8 mouse cellular contexts compared by ENCODE assay signal in the genomic region with DNA sequence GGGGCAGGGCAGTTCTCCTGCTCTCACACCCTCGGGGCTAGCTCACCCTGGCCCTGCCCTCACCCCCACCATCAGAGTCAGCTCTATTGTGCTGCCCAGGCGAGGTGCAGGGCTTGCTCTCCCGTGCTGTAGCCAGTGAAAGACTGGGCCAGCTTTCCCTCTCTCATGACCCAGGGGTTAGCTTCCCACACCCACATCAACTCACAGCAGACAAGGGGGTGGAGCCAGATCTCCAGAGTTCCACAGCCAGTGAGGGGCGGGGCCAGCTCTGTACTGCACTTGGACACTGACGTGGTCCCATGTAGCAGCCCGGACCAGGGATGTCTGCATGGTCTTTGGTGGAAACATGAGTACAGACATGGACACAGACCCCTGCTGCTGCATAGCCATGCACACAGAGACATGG. TPM values are rescaled to one million over a fixed set of nuclear protein-coding genes. Genes with fewer than 3 reads are reported as not detected.
DNase-seq lines count a peak whose midpoint lies in the region; ATAC-seq and TF ChIP-seq lines count a peak whose summit lies in the region.

No protein-coding gene starts in this region.

- H3K9ac ChIP-seq in midbrain, postnatal 0 days (replicated peaks; ENCODE audit: low read length, poor library complexity, severe bottlenecking), result no peak overlapping the region

- no peaks in the 10 kb centered on the region for H3K9me3 ChIP-seq in midbrain, embryonic 10.5 days (replicated peaks)
- no peaks in the 10 kb centered on the region for H3K9me3 ChIP-seq in midbrain, postnatal 0 days (ENCODE audit: low read length)
- H3K9me3 ChIP-seq in heart, embryonic 10.5 days, result no peaks in the 10 kb centered on the region

- no peak overlapping the region for H3K4me2 ChIP-seq in midbrain, postnatal 0 days (ENCODE audit: low read depth, low read length, poor library complexity, severe bottlenecking)

- no peak for TF ChIP-seq CTCF in midbrain, postnatal 0 days (IDR thresholded peaks at IDR 0.05)

- peak; percentile 62 for DNase-seq in midbrain, embryonic 10.5 days (ENCODE audit: low spot score)
- DNase-seq in midbrain, postnatal 0 days (ENCODE audit: low spot score), result no peak
- DNase-seq in heart, embryonic 10.5 days (ENCODE audit: low spot score), result peak; percentile 79
- DNase-seq in kidney, postnatal 10 days, result peak; percentile 69
- DNase-seq in lung, postnatal 4 days, result peak; percentile 54 to 76
- no peak for DNase-seq in layer of hippocampus, adult 8-10 months (ENCODE audit: low spot score in 2 of 2)
- DNase-seq in left cerebral cortex, postnatal 4 days, result no peak
- DNase-seq in ovary, postnatal 10 days (ENCODE audit: low spot score), result no peak

- WGBS in midbrain, embryonic 10.5 days, result 29% methylated on average over 6 of the region's 6 CpGs
- 33% methylated on average over 6 of the region's 6 CpGs for WGBS in midbrain, postnatal 0 days
- 28% methylated on average over 6 of the region's 6 CpGs for WGBS in heart, embryonic 10.5 days

- peaks cover 22% of the 10 kb centered on the region for H3K4me1 ChIP-seq in midbrain, embryonic 10.5 days
- H3K4me1 ChIP-seq in midbrain, postnatal 0 days (ENCODE audit: insufficient read depth, low read length), result no peaks in the 10 kb centered on the region
- peaks cover 25% of the 10 kb centered on the region for H3K4me1 ChIP-seq in heart, embryonic 10.5 days

- ATAC-seq in midbrain, postnatal 0 days (ENCODE audit: low FRiP score), result no peak

- H3K27ac ChIP-seq in midbrain, embryonic 10.5 days (replicated peaks), result peak overlapping the region; percentile 82
- no peak overlapping the region for H3K27ac ChIP-seq in midbrain, postnatal 0 days (ENCODE audit: low read depth, low read length)
- H3K27ac ChIP-seq in heart, embryonic 10.5 days, result peak overlapping the region; percentile 82

- no peaks in the 10 kb centered on the region for H3K36me3 ChIP-seq in midbrain, embryonic 10.5 days
- H3K36me3 ChIP-seq in midbrain, postnatal 0 days (ENCODE audit: insufficient read depth, low read length), result no peaks in the 10 kb centered on the region
- no peaks in the 10 kb centered on the region for H3K36me3 ChIP-seq in heart, embryonic 10.5 days

- H3K4me3 ChIP-seq in midbrain, embryonic 10.5 days, result peak overlapping the region; percentile 12; the same call in 1 of the 2 replicates
- H3K4me3 ChIP-seq in midbrain, postnatal 0 days (ENCODE audit: low read depth, low read length), result no peak overlapping the region
- peak overlapping the region; percentile 22; the same call in 1 of the 2 replicates for H3K4me3 ChIP-seq in heart, embryonic 10.5 days

- H3K27me3 ChIP-seq in midbrain, embryonic 10.5 days (ENCODE audit: low read depth, poor library complexity, severe bottlenecking), result no peaks in the 10 kb centered on the region
- H3K27me3 ChIP-seq in midbrain, postnatal 0 days (ENCODE audit: insufficient read depth, low read length), result no peaks in the 10 kb centered on the region; the same call in 1 of the 2 replicates
- no peaks in the 10 kb centered on the region for H3K27me3 ChIP-seq in heart, embryonic 10.5 days (ENCODE audit: insufficient read depth, poor library complexity, severe bottlenecking)

- intact Hi-C loops in left cerebral cortex, postnatal 4 days (cut with DNase I), result no loop called here

RNA-seq across cellular contexts. Expression of a gene that starts 33.4 kb away (rescaled TPM):
- 1.3 and 3.3 TPM in 2 replicates for polyA plus RNA-seq in midbrain, embryonic 10.5 days (2016; fragmentation: Nextera tagmentation; extraction: Ambion mirVana)
- total RNA-seq in midbrain, postnatal 0 days (2014; rRNA removed), result 12.6 and 12.7 TPM in 2 replicates
- 7.3 and 8.3 TPM in 2 replicates for polyA plus RNA-seq in midbrain, postnatal 0 days (2015; fragmentation: Nextera tagmentation; extraction: Ambion mirVana)
- polyA plus RNA-seq in heart, embryonic 10.5 days (2016; fragmentation: Nextera tagmentation; extraction: Ambion mirVana), result 2.0 and 2.9 TPM in 2 replicates
- 1 to 10 TPM; 2.8 to 5.2 (median 3.9) TPM for total RNA-seq in layer of hippocampus, adult 8-10 months (2022)
- 10 to 100 TPM; 18.3 to 19.2 TPM for total RNA-seq in left cerebral cortex, postnatal 4 days (2021)

Comparison
In these comparisons a context has a peak if more than half of its experiments do, and no peak if none do; other contexts are left out.
1. DNase-seq: peak in midbrain, embryonic 10.5 days (single experiment), heart, embryonic 10.5 days (single experiment), kidney, postnatal 10 days (single experiment) and lung, postnatal 4 days (2 of 2); none in midbrain, postnatal 0 days (single experiment), layer of hippocampus, adult 8-10 months (0 of 2), left cerebral cortex, postnatal 4 days (single experiment) and ovary, postnatal 10 days (single experiment).